Mouse (Mus musculus): ENCODE measurements around the gene Lingo3. TPM values are rescaled to one million over a fixed set of nuclear protein-coding genes. Genes with fewer than 3 reads are reported as not detected.
A peak's percentile ranks its signal among the peaks of the same experiment; 100 is the strongest.
"Not testable (repeated sequence)": the region's sequence is repeated elsewhere in the genome, so short reads cannot be mapped to it uniquely, and the experiment has no call there.

Gene Lingo3
- polyA plus RNA-seq, 1 experiment from 2014 or later = 0.66 TPM

- peak within 1 kb of the TSS; percentile 90 for H3K27ac ChIP-seq (ENCODE audit: low read length)
- peaks cover 13% of the 10 kb centered on the region for H3K36me3 ChIP-seq (ENCODE audit: insufficient read depth, low read length)
- H3K9ac ChIP-seq (replicated peaks; ENCODE audit: low read length) = peak within 1 kb of the TSS; percentile 96
- peaks cover 38% of the 10 kb centered on the region for H3K4me1 ChIP-seq (ENCODE audit: insufficient read depth, low read length)
- peak within 1 kb of the TSS; percentile 94 for H3K4me2 ChIP-seq (replicated peaks; ENCODE audit: low read depth, low read length)
- ATAC-seq (ENCODE audit: low FRiP score, low TSS enrichment) = peak; percentile 97
- no peaks in the 10 kb centered on the region for H3K27me3 ChIP-seq (ENCODE audit: insufficient read depth, low read length)
- H3K9me3 ChIP-seq (ENCODE audit: low read length) = no peaks in the 10 kb centered on the region
- under 1% methylated on average over 80 of the region's 82 CpGs for WGBS
- peak within 1 kb of the TSS; percentile 64 for H3K4me3 ChIP-seq (ENCODE audit: low read length)
Measured at GRCm38 (mm10) chr10:80826151-80827062, 17.4 kb downstream of the Lingo3 start, which contains the start of gene Oaz1. Gene Oaz1, plus strand, starts transcription at chr10:80826656.

DNA sequence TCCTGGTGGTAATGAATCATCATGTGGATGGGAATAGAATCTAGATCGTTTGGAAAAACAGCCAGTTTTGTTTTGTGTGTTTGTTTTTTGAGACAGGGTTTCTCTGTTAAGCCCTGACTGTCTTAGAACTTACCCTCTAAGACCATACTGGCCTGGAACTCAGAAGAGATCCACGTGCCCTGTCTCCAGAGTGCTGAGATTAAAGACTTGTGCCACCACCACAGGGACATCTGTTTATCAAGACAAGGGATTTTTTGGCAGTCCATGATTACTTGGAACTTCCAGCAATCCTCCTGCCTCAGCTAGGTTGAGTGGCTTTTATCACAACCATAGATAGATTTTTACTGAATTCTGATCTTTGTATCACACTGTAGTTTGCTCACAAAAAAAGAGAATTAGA, 19.0 kb downstream of the Lingo3 start:
- Histone ChIP-seq H3K9ac (replicated peaks; ENCODE audit: low read length) (no peak overlapping the region), H3K4me1 (ENCODE audit: insufficient read depth, low read length) (peaks cover 27% of the 10 kb centered on the region), H3K4me2 (replicated peaks; ENCODE audit: low read depth, low read length) (no peak overlapping the region), H3K27ac (ENCODE audit: low read length) (no peak overlapping the region), H3K4me3 (ENCODE audit: low read length) (no peak overlapping the region), H3K36me3 (ENCODE audit: insufficient read depth, low read length) (peaks cover 7% of the 10 kb centered on the region), H3K27me3 (ENCODE audit: insufficient read depth, low read length) (no peaks in the 10 kb centered on the region), H3K9me3 (ENCODE audit: low read length) (no peaks in the 10 kb centered on the region)
- ATAC-seq (ENCODE audit: low FRiP score, low TSS enrichment) = no peak
- 66% methylated on average over 2 of the region's 2 CpGs for WGBS

DNA sequence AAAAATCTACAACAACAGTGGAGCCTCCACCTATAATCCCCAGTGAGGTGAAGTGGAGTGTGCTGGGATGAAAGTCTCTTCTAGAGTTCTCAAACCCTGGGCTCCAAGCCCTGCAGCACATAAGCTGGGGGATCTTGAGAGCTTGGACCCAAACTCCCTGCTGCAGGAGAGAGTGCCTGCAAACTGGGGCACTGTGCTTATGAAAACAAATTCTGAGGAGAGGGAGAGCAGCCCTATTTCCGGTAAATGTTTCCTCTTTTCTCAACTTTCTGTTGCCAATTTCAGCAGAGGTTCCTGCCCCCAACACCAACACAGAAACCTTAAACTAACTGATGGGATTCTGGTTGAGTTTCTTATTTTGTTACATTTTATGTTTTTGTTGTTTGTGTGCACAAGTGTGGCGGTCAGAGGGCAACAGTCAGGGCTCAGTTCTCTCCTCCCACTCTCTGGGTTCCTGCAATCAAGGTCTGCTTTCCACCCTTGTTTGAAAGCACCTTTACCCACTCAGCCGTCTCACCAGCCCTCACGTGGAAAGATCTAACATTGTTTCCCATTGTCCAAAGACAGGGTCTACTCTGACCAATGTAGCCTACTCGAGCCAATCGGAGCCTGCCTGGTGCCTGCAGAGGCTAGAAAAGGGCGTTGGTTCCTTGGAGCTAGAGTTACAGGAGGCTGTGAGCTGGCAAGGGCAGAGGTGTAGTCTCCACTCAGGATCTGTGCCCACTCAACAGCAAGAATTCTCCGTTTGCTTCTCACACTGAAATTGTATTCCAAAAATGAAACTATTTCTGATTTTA, 19.8 kb downstream of the Lingo3 start:
- Histone ChIP-seq H3K4me2 (replicated peaks; ENCODE audit: low read depth, low read length) (0 out of 2 replicates have a peak overlapping the region, but pooled peaks have one; percentile 2), H3K36me3 (ENCODE audit: insufficient read depth, low read length) (no peaks in the 10 kb centered on the region), H3K4me3 (ENCODE audit: low read length) (no peak overlapping the region), H3K27ac (ENCODE audit: low read length) (peak overlapping the region; percentile 57), H3K9me3 (ENCODE audit: low read length) (no peaks in the 10 kb centered on the region), H3K27me3 (ENCODE audit: insufficient read depth, low read length) (no peaks in the 10 kb centered on the region), H3K9ac (replicated peaks; ENCODE audit: low read length) (0 out of 2 replicates have a peak overlapping the region, but pooled peaks have one; percentile 7), H3K4me1 (ENCODE audit: insufficient read depth, low read length) (peaks cover 19% of the 10 kb centered on the region)
- ATAC-seq (ENCODE audit: low FRiP score, low TSS enrichment) = no peak
- 32% methylated on average over 8 of the region's 8 CpGs for whole genome bisulfite sequencing

DNA sequence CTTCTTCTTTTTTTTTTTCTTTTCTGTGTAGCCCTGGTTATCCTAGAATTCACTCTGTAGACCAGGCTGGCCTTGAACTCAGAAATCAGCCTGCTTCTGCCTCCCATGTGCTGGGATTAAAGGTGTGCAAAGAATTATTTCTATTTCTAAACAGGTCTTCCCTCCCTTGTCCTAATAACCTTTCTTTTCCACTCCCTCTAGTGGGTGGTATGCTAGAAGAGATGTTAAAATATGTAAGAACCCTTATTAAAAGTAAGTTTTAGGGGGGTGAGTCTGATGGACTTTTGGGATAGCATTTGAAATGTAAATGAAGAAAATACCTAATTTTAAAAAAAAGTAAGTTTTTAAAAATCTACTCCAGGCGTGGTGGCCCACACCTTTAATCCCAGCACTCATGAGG, 20.5 kb downstream of the Lingo3 start:
- Histone ChIP-seq H3K4me1 (ENCODE audit: insufficient read depth, low read length) (peaks cover 17% of the 10 kb centered on the region), H3K9me3 (ENCODE audit: low read length) (no peaks in the 10 kb centered on the region), H3K4me2 (replicated peaks; ENCODE audit: low read depth, low read length) (no peak overlapping the region), H3K27me3 (ENCODE audit: insufficient read depth, low read length) (no peaks in the 10 kb centered on the region), H3K36me3 (ENCODE audit: insufficient read depth, low read length) (no peaks in the 10 kb centered on the region), H3K27ac (ENCODE audit: low read length) (no peak overlapping the region), H3K4me3 (ENCODE audit: low read length) (no peak overlapping the region), H3K9ac (replicated peaks; ENCODE audit: low read length) (no peak overlapping the region)
- 83% methylated on average over 1 of the region's 1 CpGs for WGBS
- ATAC-seq (ENCODE audit: low FRiP score, low TSS enrichment) = no peak

DNA sequence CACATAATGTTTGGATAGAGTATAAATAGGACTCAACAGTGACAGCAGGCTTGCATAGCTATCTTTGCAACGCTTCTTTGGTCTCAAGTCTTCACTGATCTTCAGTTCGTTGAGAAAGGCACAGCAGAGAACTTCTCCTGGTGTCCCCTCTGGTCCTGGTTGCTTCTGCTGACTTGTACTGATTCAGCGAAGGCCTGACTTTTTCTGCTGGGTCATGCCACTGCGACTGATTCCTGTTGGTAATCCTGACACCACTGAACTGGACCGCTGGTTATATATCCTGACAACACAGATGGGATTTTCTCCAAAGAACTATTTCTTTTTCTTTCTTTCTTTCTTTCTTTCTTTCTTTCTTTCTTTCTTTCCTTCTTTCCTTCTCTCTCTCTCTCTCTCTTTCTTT, 21.3 kb downstream of the Lingo3 start:
- no peak for ATAC-seq (ENCODE audit: low FRiP score, low TSS enrichment)

GRCm38 (mm10) chr10:80821991-80822390, 21.8 kb downstream of the Lingo3 start:
- Histone ChIP-seq H3K9me3 (ENCODE audit: low read length) (no peaks in the 10 kb centered on the region), H3K27me3 (ENCODE audit: insufficient read depth, low read length) (no peaks in the 10 kb centered on the region), H3K27ac (ENCODE audit: low read length) (no peak overlapping the region), H3K4me1 (ENCODE audit: insufficient read depth, low read length) (peaks cover 9% of the 10 kb centered on the region; the same call in 1 of the 2 replicates), H3K4me2 (replicated peaks; ENCODE audit: low read depth, low read length) (no peak overlapping the region), H3K4me3 (ENCODE audit: low read length) (no peak overlapping the region), H3K9ac (replicated peaks; ENCODE audit: low read length) (no peak overlapping the region), H3K36me3 (ENCODE audit: insufficient read depth, low read length) (no peaks in the 10 kb centered on the region)
- no peak for ATAC-seq (ENCODE audit: low FRiP score, low TSS enrichment)
- WGBS = 40% methylated on average over 2 of the region's 2 CpGs

More for the DNA sequence above, 21.3 kb downstream of the Lingo3 start:
- Histone ChIP-seq H3K4me2 (replicated peaks; ENCODE audit: low read depth, low read length) (no peak overlapping the region), H3K27ac (ENCODE audit: low read length) (no peak overlapping the region), H3K9me3 (ENCODE audit: low read length) (no peaks in the 10 kb centered on the region), H3K36me3 (ENCODE audit: insufficient read depth, low read length) (no peaks in the 10 kb centered on the region), H3K27me3 (ENCODE audit: insufficient read depth, low read length) (no peaks in the 10 kb centered on the region), H3K4me1 (ENCODE audit: insufficient read depth, low read length) (peaks cover 9% of the 10 kb centered on the region; the same call in 1 of the 2 replicates), H3K4me3 (ENCODE audit: low read length) (no peak overlapping the region), H3K9ac (replicated peaks; ENCODE audit: low read length) (no peak overlapping the region)
- WGBS = 81% methylated on average over 5 of the region's 5 CpGs

DNA sequence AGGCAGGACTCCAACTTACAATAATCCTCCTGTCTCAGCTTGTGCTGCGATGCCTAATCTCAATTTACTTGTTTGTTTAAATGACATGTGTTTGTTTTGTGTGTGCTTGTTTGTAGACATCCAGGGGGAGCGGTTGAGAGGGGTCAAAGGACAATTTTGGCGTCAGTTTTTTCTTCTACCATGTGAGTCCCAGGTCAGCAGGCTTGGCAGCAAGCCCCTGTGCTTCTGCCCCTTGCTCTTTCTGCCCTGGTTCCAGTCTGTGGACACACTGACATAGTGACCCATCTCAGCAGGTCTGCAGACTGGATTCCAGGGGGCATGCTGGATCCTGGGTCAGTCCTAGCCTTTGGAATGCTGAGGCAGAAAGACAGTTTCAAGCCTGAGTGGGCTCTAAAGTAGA, 24.4 kb downstream of the Lingo3 start:
- 54% methylated on average over 3 of the region's 3 CpGs for WGBS
- H3K36me3 ChIP-seq (ENCODE audit: insufficient read depth, low read length) = no peaks in the 10 kb centered on the region
- H3K9me3 ChIP-seq (ENCODE audit: low read length) = no peaks in the 10 kb centered on the region
- no peak for ATAC-seq (ENCODE audit: low FRiP score, low TSS enrichment)
- no peak overlapping the region for H3K27ac ChIP-seq (ENCODE audit: low read length)
- peaks cover 6% of the 10 kb centered on the region; the same call in 1 of the 2 replicates for H3K4me1 ChIP-seq (ENCODE audit: insufficient read depth, low read length)
- no peak overlapping the region for H3K4me3 ChIP-seq (ENCODE audit: low read length)
- H3K4me2 ChIP-seq (replicated peaks; ENCODE audit: low read depth, low read length) = no peak overlapping the region
- no peaks in the 10 kb centered on the region for H3K27me3 ChIP-seq (ENCODE audit: insufficient read depth, low read length)
- no peak overlapping the region for H3K9ac ChIP-seq (replicated peaks; ENCODE audit: low read length)

DNA sequence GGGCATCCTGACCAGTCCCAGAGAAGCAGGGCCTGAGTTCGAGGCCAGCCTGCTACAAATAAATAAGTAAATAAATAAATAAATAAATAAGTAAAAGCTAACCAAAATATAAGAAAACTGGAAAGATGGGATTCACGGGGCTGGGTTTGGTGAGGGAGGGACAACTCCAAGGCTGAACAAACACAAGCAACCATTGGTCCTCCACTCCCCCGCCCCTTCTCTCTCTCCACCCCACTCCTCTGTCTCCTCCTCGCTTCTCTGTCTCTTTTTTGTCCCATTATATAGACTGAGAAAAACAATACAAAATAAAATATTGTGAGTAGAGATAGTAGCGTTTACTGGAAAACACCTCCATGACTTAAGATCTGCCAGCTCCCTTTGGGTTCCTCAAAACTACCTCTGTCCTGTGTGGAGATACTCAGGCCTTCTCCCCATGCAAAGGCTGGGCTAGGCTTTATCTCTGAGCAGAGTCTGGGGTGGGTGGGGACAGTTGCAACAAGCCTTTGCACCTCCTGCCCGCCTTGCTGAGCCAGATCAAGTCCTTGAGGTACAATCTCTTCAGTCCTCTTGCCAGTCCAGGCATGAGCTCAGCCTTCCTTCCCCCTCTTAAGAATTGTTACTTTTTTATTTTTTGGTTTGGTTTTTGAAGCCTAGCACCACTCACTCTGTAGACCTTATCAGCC, 25.1 kb downstream of the Lingo3 start:
- Histone ChIP-seq H3K4me2 (replicated peaks; ENCODE audit: low read depth, low read length) (no peak overlapping the region), H3K27me3 (ENCODE audit: insufficient read depth, low read length) (no peaks in the 10 kb centered on the region), H3K27ac (ENCODE audit: low read length) (no peak overlapping the region), H3K4me3 (ENCODE audit: low read length) (no peak overlapping the region), H3K9me3 (ENCODE audit: low read length) (no peaks in the 10 kb centered on the region), H3K4me1 (ENCODE audit: insufficient read depth, low read length) (peaks cover under 1% of the 10 kb centered on the region; the same call in 1 of the 2 replicates), H3K9ac (replicated peaks; ENCODE audit: low read length) (no peak overlapping the region), H3K36me3 (ENCODE audit: insufficient read depth, low read length) (no peaks in the 10 kb centered on the region)
- no peak for ATAC-seq (ENCODE audit: low FRiP score, low TSS enrichment)
- WGBS = 55% methylated on average over 6 of the region's 6 CpGs

DNA sequence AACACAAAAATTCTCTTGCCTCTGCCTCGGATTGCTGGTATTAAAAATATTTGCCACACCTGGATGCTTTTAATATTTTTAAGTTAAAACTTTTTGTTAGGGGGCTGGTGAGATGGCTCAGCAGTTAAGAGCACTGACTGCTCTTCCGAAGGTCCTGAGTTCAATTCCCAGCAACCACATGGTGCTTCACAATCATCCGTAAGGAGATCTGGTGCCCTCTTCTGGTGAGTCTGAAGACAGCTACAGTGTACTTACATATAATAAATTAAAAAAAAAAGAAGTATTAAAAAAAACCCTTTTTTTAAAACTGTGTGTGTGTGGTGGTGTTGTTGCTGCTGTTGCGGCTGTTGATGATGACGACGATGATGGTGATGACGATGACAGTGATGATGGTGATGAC, 25.9 kb downstream of the Lingo3 start:
- not testable (repeated sequence) for H3K27ac ChIP-seq (ENCODE audit: low read length); H3K4me1 ChIP-seq (ENCODE audit: insufficient read depth, low read length); H3K4me2 ChIP-seq (replicated peaks; ENCODE audit: low read depth, low read length); ATAC-seq (ENCODE audit: low FRiP score, low TSS enrichment); H3K27me3 ChIP-seq (ENCODE audit: insufficient read depth, low read length); H3K4me3 ChIP-seq (ENCODE audit: low read length); H3K9me3 ChIP-seq (ENCODE audit: low read length); H3K9ac ChIP-seq (replicated peaks; ENCODE audit: low read length); H3K36me3 ChIP-seq (ENCODE audit: insufficient read depth, low read length)
- WGBS = 83% methylated on average over 7 of the region's 7 CpGs
